Mouse (Mus musculus) thymus, postnatal 10 days (tissue): ENCODE data around the gene Mov10.
"Not testable (repeated sequence)": the region's sequence is repeated elsewhere in the genome, so short reads cannot be mapped to it uniquely, and the experiment has no call there.

Experiments
- DNase-seq, 2 experiments: peaks; one replicate each; pipeline ENCODE4 v3.0.0; 2021; ENCODE audit warnings: low spot score in 2 of 2

The Mov10 gene

GRCm38 (mm10) chr3:104780561-104781420 lies 37.6 kb downstream of the Mov10 start, which contains the start of gene Ppm1j:
Gene Ppm1j (plus strand): TSS chr3:104781056.
- DNase-seq = peak; percentile 35 to 51

- DNase-seq = peak; percentile 30 to 81
Observed at GRCm38 (mm10) chr3:104779949-104780348, 38.4 kb downstream of the Mov10 start.

GRCm38 (mm10) chr3:104777342-104777741 lies 41.0 kb downstream of the Mov10 start:
- peak; percentile 26 to 53 for DNase-seq

- no peak for DNase-seq
Observed at GRCm38 (mm10) chr3:104773301-104773700, 45.1 kb downstream of the Mov10 start.

GRCm38 (mm10) chr3:104771460-104771859 lies 46.9 kb downstream of the Mov10 start:
- DNase-seq = no peak

GRCm38 (mm10) chr3:104770918-104771317 lies 47.4 kb downstream of the Mov10 start:
- DNase-seq = no peak

- DNase-seq = peak in 1 of 2 experiments; percentile 48
Observed at GRCm38 (mm10) chr3:104770035-104770434, 48.3 kb downstream of the Mov10 start.

- no peak for DNase-seq
Observed at GRCm38 (mm10) chr3:104769135-104769534, 49.2 kb downstream of the Mov10 start.

- DNase-seq = no peak
Observed at GRCm38 (mm10) chr3:104767716-104768115, 50.6 kb downstream of the Mov10 start.

- no peak for DNase-seq
Observed at GRCm38 (mm10) chr3:104767141-104767540, 51.2 kb downstream of the Mov10 start.

GRCm38 (mm10) chr3:104765021-104765420 lies 53.3 kb downstream of the Mov10 start:
- peak in 1 of 2 experiments; percentile 26 for DNase-seq

- not testable (repeated sequence) for DNase-seq
Observed at GRCm38 (mm10) chr3:104762103-104762863, 56.1 kb downstream of the Mov10 start.

GRCm38 (mm10) chr3:104758869-104759268 lies 59.5 kb downstream of the Mov10 start:
- no peak for DNase-seq

- DNase-seq = peak; percentile 45 to 81
Observed at GRCm38 (mm10) chr3:104758406-104758805, 60.0 kb downstream of the Mov10 start.

- peak in 1 of 2 experiments; percentile 40 for DNase-seq
Observed at GRCm38 (mm10) chr3:104752845-104753244, 65.5 kb downstream of the Mov10 start.
